19 mouse cellular contexts compared by ENCODE assay signal in genomic region chr15:81431195-81431594, GRCm38 (mm10). TPM values are rescaled to one million over a fixed set of nuclear protein-coding genes. Genes with fewer than 3 reads are reported as not detected.
"Had no signal": no experiment of that assay in that cellular context is flagged by ENCODE, and none has a peak within 500 bp of the region (broad histone marks: within the 10 kb centered on the region; RNA-seq: fewer than 3 reads in every experiment).

No protein-coding gene starts in this region.

- DNase-seq: cerebellum, adult 9-10 months; cerebellum, postnatal 10 days; cerebellum, postnatal 14 days; cerebellum, postnatal 25 days; cerebellum, postnatal 36 days; embryo, embryonic 11 days; forebrain, postnatal 0 days; gastrocnemius, adult 2 months; gastrocnemius, postnatal 10 days; gastrocnemius, postnatal 14 days; gastrocnemius, postnatal 25 days; gastrocnemius, postnatal 36 days; heart, adult 18-20 months; heart, adult 2 months had no signal

- ATAC-seq: forebrain, embryonic 13.5 days; forebrain, embryonic 14.5 days; forebrain, embryonic 15.5 days; forebrain, embryonic 16.5 days; forebrain, postnatal 0 days had no signal

RNA-seq across cellular contexts. Expression of gene Dnajb7, which starts 23.1 kb away (rescaled TPM):
- polyA plus RNA-seq: cortical plate, adult 2 months; heart, adult 2 months had no signal
